Mouse (Mus musculus) embryonic facial prominence, embryonic 12.5 days (tissue): ENCODE results near the gene Schip1. TPM values are rescaled to one million over a fixed set of nuclear protein-coding genes. Genes with fewer than 3 reads are reported as not detected.

Experiments
- ATAC-seq: fragments of 200-750 bp; cut with Nextera tagmentation; 2 replicates; pipeline ENCODE4 v1.8.0; 2017; ENCODE audit not compliant: insufficient number of reproducible peaks, insufficient read depth, low FRiP score, low TSS enrichment
- H3K27ac ChIP-seq: fragments of 300-500 bp; sonication (generic); 2 replicates; pipeline ENCODE4 v1.5.1; 2016; ENCODE audit warnings: mild to moderate bottlenecking
- H3K27me3 ChIP-seq: fragments of 300-500 bp; sonication (generic); 2 replicates; pipeline ENCODE4 v1.6.1; 2016; ENCODE audit warnings: mild to moderate bottlenecking, moderate library complexity
- H3K36me3 ChIP-seq: fragments of 300-500 bp; sonication (generic); 2 replicates; pipeline ENCODE4 v1.6.1; 2016; ENCODE audit warnings: mild to moderate bottlenecking
- H3K4me1 ChIP-seq: fragments of 300-500 bp; sonication (generic); 2 replicates; pipeline ENCODE4 v1.6.1; 2016
- H3K4me2 ChIP-seq: fragments of 300-500 bp; sonication (generic); replicated peaks from 2 replicates; pipeline ENCODE4 v1.6.1; 2016; ENCODE audit warnings: mild to moderate bottlenecking, moderate library complexity
- H3K4me3 ChIP-seq: fragments of 300-500 bp; sonication (generic); 2 replicates; pipeline ENCODE4 v1.5.1; 2016; ENCODE audit warnings: mild to moderate bottlenecking
- H3K9ac ChIP-seq: fragments of 300-500 bp; sonication (generic); 2 replicates; pipeline ENCODE4 v1.6.1; 2016; ENCODE audit warnings: mild to moderate bottlenecking, moderate library complexity
- H3K9me3 ChIP-seq: fragments of 300-500 bp; sonication (generic); 2 replicates; pipeline ENCODE4 v1.6.1; 2016; ENCODE audit warnings: mild to moderate bottlenecking, moderate library complexity
- WGBS: fragments of 180-500 bp; shearing (Covaris S2); methylation state at CpG from one replicate; pipeline ENCODE4 v1.1.7; 2016; 5-methylcytosine and 5-hydroxymethylcytosine counted together
- polyA plus RNA-seq: library from polyadenylated mRNA; unstranded; fragments of >200 nt; fragmentation: Nextera tagmentation; extraction: Ambion mirVana; gene quantifications from 2 replicates; pipeline ENCODE4 v1.2.1, GENCODE M21; 2016

The Schip1 gene
- polyA plus RNA-seq, 1 experiment from 2014 or later: 37.6 TPM

GRCm38 (mm10) chr3:68487621-68488020, 423.0 kb downstream of the Schip1 start:
- no peaks in the 10 kb centered on the region for H3K36me3 ChIP-seq
- WGBS: 60% methylated on average over 1 of the region's 1 CpGs

GRCm38 (mm10) chr3:68488316-68488715, 423.7 kb downstream of the Schip1 start:
- no peaks in the 10 kb centered on the region for H3K36me3 ChIP-seq
- H3K27ac ChIP-seq: no peak overlapping the region
- H3K27me3 ChIP-seq: no peaks in the 10 kb centered on the region
- H3K4me2 ChIP-seq: no peak overlapping the region
- 26% methylated on average over 5 of the region's 5 CpGs for WGBS
- ATAC-seq: no peak
- H3K9me3 ChIP-seq: no peaks in the 10 kb centered on the region
- no peak overlapping the region for H3K4me3 ChIP-seq
- H3K9ac ChIP-seq: no peak overlapping the region
- peaks cover 24% of the 10 kb centered on the region; the same call in 1 of the 2 replicates for H3K4me1 ChIP-seq

More at GRCm38 (mm10) chr3:68487621-68488020, 423.0 kb downstream of the Schip1 start:
- H3K27me3 ChIP-seq: no peaks in the 10 kb centered on the region
- H3K27ac ChIP-seq: no peak overlapping the region
- H3K4me1 ChIP-seq: peaks cover 17% of the 10 kb centered on the region; the same call in 1 of the 2 replicates
- no peak overlapping the region for H3K9ac ChIP-seq
- H3K4me2 ChIP-seq: no peak overlapping the region
- no peak for ATAC-seq
- no peaks in the 10 kb centered on the region for H3K9me3 ChIP-seq
- no peak overlapping the region for H3K4me3 ChIP-seq

GRCm38 (mm10) chr3:68491516-68491915, 426.9 kb downstream of the Schip1 start:
- no peaks in the 10 kb centered on the region for H3K36me3 ChIP-seq
- 68% methylated on average over 6 of the region's 6 CpGs for WGBS
- H3K27ac ChIP-seq: no peak overlapping the region
- H3K9me3 ChIP-seq: no peaks in the 10 kb centered on the region
- no peak overlapping the region for H3K9ac ChIP-seq
- H3K27me3 ChIP-seq: no peaks in the 10 kb centered on the region
- no peak for ATAC-seq
- no peak overlapping the region for H3K4me3 ChIP-seq
- H3K4me2 ChIP-seq: no peak overlapping the region
- H3K4me1 ChIP-seq: peaks cover 35% of the 10 kb centered on the region

- Histone ChIP-seq H3K27ac (peak overlapping the region; percentile 86; the same call in 1 of the 2 replicates), H3K4me1 (peaks cover 36% of the 10 kb centered on the region), H3K9me3 (no peaks in the 10 kb centered on the region), H3K27me3 (no peaks in the 10 kb centered on the region), H3K9ac (no peak overlapping the region), H3K4me3 (no peak overlapping the region), H3K4me2 (no peak overlapping the region), H3K36me3 (no peaks in the 10 kb centered on the region)
- no peak for ATAC-seq
- 42% methylated on average over 1 of the region's 1 CpGs for WGBS
These were observed 427.5 kb downstream of the Schip1 start for GRCm38 (mm10) chr3:68492066-68492465.

- Histone ChIP-seq H3K27me3 (no peaks in the 10 kb centered on the region), H3K4me2 (peak overlapping the region; percentile 96; the same call in 1 of the 2 replicates), H3K27ac (peak overlapping the region; percentile 86), H3K4me3 (peak overlapping the region; percentile 73), H3K4me1 (peaks cover 36% of the 10 kb centered on the region), H3K9me3 (no peaks in the 10 kb centered on the region), H3K9ac (no peak overlapping the region), H3K36me3 (no peaks in the 10 kb centered on the region)
- WGBS: 14% methylated on average over 3 of the region's 3 CpGs
- ATAC-seq: no peak
These were observed 427.9 kb downstream of the Schip1 start for GRCm38 (mm10) chr3:68492513-68492912.

GRCm38 (mm10) chr3:68493170-68493585, 428.6 kb downstream of the Schip1 start:
- H3K4me1 ChIP-seq: peaks cover 31% of the 10 kb centered on the region
- no peaks in the 10 kb centered on the region for H3K9me3 ChIP-seq
- WGBS: 2% methylated on average over 12 of the region's 12 CpGs
- H3K4me2 ChIP-seq: peak overlapping the region; percentile 96
- peak; percentile 25 for ATAC-seq
- no peaks in the 10 kb centered on the region for H3K36me3 ChIP-seq
- peak overlapping the region; percentile 73 for H3K4me3 ChIP-seq
- H3K27me3 ChIP-seq: no peaks in the 10 kb centered on the region
- peak overlapping the region; percentile 86 for H3K27ac ChIP-seq
- peak overlapping the region; percentile 78 for H3K9ac ChIP-seq

- peaks cover 27% of the 10 kb centered on the region for H3K4me1 ChIP-seq
- no peaks in the 10 kb centered on the region for H3K36me3 ChIP-seq
- peak overlapping the region; percentile 96 for H3K4me2 ChIP-seq
- no peaks in the 10 kb centered on the region for H3K9me3 ChIP-seq
- peak; percentile 66 for ATAC-seq
- peak overlapping the region; percentile 86 for H3K27ac ChIP-seq
- no peaks in the 10 kb centered on the region for H3K27me3 ChIP-seq
- H3K4me3 ChIP-seq: peak overlapping the region; percentile 73
- peak overlapping the region; percentile 78 for H3K9ac ChIP-seq
- under 1% methylated on average over 67 of the region's 70 CpGs for WGBS
These were observed 429.1 kb downstream of the Schip1 start for GRCm38 (mm10) chr3:68493586-68494295.

- no peaks in the 10 kb centered on the region for H3K27me3 ChIP-seq
- H3K4me3 ChIP-seq: peak overlapping the region; percentile 73
- H3K4me2 ChIP-seq: peak overlapping the region; percentile 96
- H3K9me3 ChIP-seq: no peaks in the 10 kb centered on the region
- ATAC-seq: peak; percentile 13; the same call in 1 of the 2 replicates
- 0% methylated on average over 68 of the region's 68 CpGs for WGBS
- H3K4me1 ChIP-seq: peaks cover 26% of the 10 kb centered on the region
- H3K27ac ChIP-seq: peak overlapping the region; percentile 85
- no peaks in the 10 kb centered on the region for H3K36me3 ChIP-seq
- H3K9ac ChIP-seq: peak overlapping the region; percentile 78
These were observed 429.9 kb downstream of the Schip1 start for GRCm38 (mm10) chr3:68494296-68495095.

- Histone ChIP-seq H3K4me1 (peaks cover 26% of the 10 kb centered on the region), H3K27ac (peak overlapping the region; percentile 85), H3K9ac (peak overlapping the region; percentile 78), H3K4me2 (peak overlapping the region; percentile 96), H3K4me3 (peak overlapping the region; percentile 73), H3K27me3 (no peaks in the 10 kb centered on the region), H3K36me3 (no peaks in the 10 kb centered on the region), H3K9me3 (no peaks in the 10 kb centered on the region)
- under 1% methylated on average over 34 of the region's 38 CpGs for WGBS
- ATAC-seq: peak; percentile 57
These were observed 430.6 kb downstream of the Schip1 start for GRCm38 (mm10) chr3:68495096-68495735.

- H3K36me3 ChIP-seq: no peaks in the 10 kb centered on the region
- peak overlapping the region; percentile 73 for H3K4me3 ChIP-seq
- 1% methylated on average over 9 of the region's 9 CpGs for WGBS
- peak overlapping the region; percentile 78 for H3K9ac ChIP-seq
- H3K4me2 ChIP-seq: peak overlapping the region; percentile 96
- no peaks in the 10 kb centered on the region for H3K27me3 ChIP-seq
- H3K9me3 ChIP-seq: no peaks in the 10 kb centered on the region
- H3K4me1 ChIP-seq: peaks cover 26% of the 10 kb centered on the region
- peak overlapping the region; percentile 85 for H3K27ac ChIP-seq
- 0 out of 2 replicates have a peak, but pooled peaks have one; percentile 4 for ATAC-seq
These were observed 431.2 kb downstream of the Schip1 start for GRCm38 (mm10) chr3:68495736-68496242.

GRCm38 (mm10) chr3:68496513-68496912, 431.9 kb downstream of the Schip1 start:
- H3K4me3 ChIP-seq: no peak overlapping the region
- H3K4me1 ChIP-seq: peaks cover 26% of the 10 kb centered on the region
- ATAC-seq: no peak
- H3K9me3 ChIP-seq: no peaks in the 10 kb centered on the region
- WGBS: 46% methylated on average over 6 of the region's 6 CpGs
- peak overlapping the region; percentile 96 for H3K4me2 ChIP-seq
- H3K27me3 ChIP-seq: no peaks in the 10 kb centered on the region
- no peak overlapping the region for H3K9ac ChIP-seq
- H3K27ac ChIP-seq: no peak overlapping the region
- no peaks in the 10 kb centered on the region for H3K36me3 ChIP-seq
